Mouse (Mus musculus) small intestine, adult 2 months (tissue): ENCODE measurements at regions not wholly inside any gene's neighbourhood (a gene's known extent, or its start where the extent isn't known, plus 50 kb on each side); places are given as distances from the start of the nearest gene placed in this dataset.

ENCODE experiments used
- H3K27ac ChIP-seq: fragments of 200-500 bp; 2 replicates; pipeline ENCODE4 v1.5.1; 2012; ENCODE audit warnings: low read depth, low read length, control low read depth, inconsistent platforms; ENCODE audit not compliant: insufficient read depth
- H3K27me3 ChIP-seq: fragments of 200-500 bp; 2 replicates; pipeline ENCODE4 v1.6.1; 2012; ENCODE audit warnings: mild to moderate bottlenecking, moderate library complexity, low read length, inconsistent platforms; ENCODE audit not compliant: control insufficient read depth, insufficient read depth
- H3K36me3 ChIP-seq: fragments of 200-500 bp; 2 replicates; pipeline ENCODE4 v1.6.1; 2012; ENCODE audit warnings: mild to moderate bottlenecking, low read length, control low read depth, inconsistent platforms; ENCODE audit not compliant: control insufficient read depth, insufficient read depth
- H3K4me1 ChIP-seq: fragments of 200-500 bp; 2 replicates; pipeline ENCODE4 v1.6.1; 2012; ENCODE audit warnings: low read length, inconsistent platforms, mixed read lengths; ENCODE audit not compliant: control insufficient read depth, insufficient read depth, insufficient read length
- H3K4me3 ChIP-seq: fragments of 200-500 bp; 2 replicates; pipeline ENCODE4 v1.5.1; 2012; ENCODE audit warnings: low read depth, mild to moderate bottlenecking, control low read depth, inconsistent platforms, low read length, moderate library complexity
- CTCF ChIP-seq: fragments of 200-500 bp; IDR thresholded peaks from 2 replicates; pipeline ENCODE4 v1.5.1; 2012; ENCODE audit warnings: low read depth, mild to moderate bottlenecking, control low read depth, inconsistent platforms, low read length, moderate library complexity, mixed read lengths; ENCODE audit not compliant: insufficient replicate concordance, insufficient read length; ENCODE audit errors: extremely low read depth
- POLR2A ChIP-seq: fragments of 200-500 bp; IDR thresholded peaks from 2 replicates; pipeline ENCODE4 v1.6.1; 2012; ENCODE audit warnings: low read depth, mild to moderate bottlenecking, control low read depth, inconsistent platforms, low read length, moderate library complexity
- WGBS: fragments of 180-500 bp; shearing (Covaris S2); methylation state at CpG from one replicate; pipeline ENCODE4 v1.1.7; 2018; 5-methylcytosine and 5-hydroxymethylcytosine counted together

- H3K4me3 ChIP-seq: no peak overlapping the region
- TF ChIP-seq CTCF (no peak), POLR2A (no peak)
Measured at GRCm38 (mm10) chr11:17450360-17451045, 193.1 kb downstream of the C1d start.

GRCm38 (mm10) chr11:17451451-17451850 is 194.1 kb downstream of the C1d start:
- no peaks in the 10 kb centered on the region for H3K36me3 ChIP-seq
- no peaks in the 10 kb centered on the region for H3K27me3 ChIP-seq
- no peaks in the 10 kb centered on the region for H3K4me1 ChIP-seq
- H3K27ac ChIP-seq: no peak overlapping the region
- no peak overlapping the region for H3K4me3 ChIP-seq
- no peak for TF ChIP-seq CTCF
- 78% methylated on average over 2 of the region's 2 CpGs for WGBS

More at GRCm38 (mm10) chr11:17450360-17451045, 193.1 kb downstream of the C1d start:
- Histone ChIP-seq H3K36me3 (no peaks in the 10 kb centered on the region), H3K4me1 (no peaks in the 10 kb centered on the region), H3K27ac (no peak overlapping the region), H3K27me3 (no peaks in the 10 kb centered on the region)
- WGBS: 82% methylated on average over 7 of the region's 7 CpGs

GRCm38 (mm10) chr11:17453530-17453929 is 196.2 kb downstream of the C1d start:
- Histone ChIP-seq H3K4me3 (no peak overlapping the region), H3K27ac (no peak overlapping the region), H3K4me1 (no peaks in the 10 kb centered on the region), H3K27me3 (no peaks in the 10 kb centered on the region), H3K36me3 (no peaks in the 10 kb centered on the region)
- no peak for TF ChIP-seq CTCF
- no peak for TF ChIP-seq POLR2A
- WGBS: 80% methylated on average over 9 of the region's 9 CpGs

GRCm38 (mm10) chr11:17458946-17459345 is 201.6 kb downstream of the C1d start:
- Histone ChIP-seq H3K4me3 (no peak overlapping the region), H3K27ac (no peak overlapping the region), H3K36me3 (no peaks in the 10 kb centered on the region), H3K27me3 (no peaks in the 10 kb centered on the region), H3K4me1 (no peaks in the 10 kb centered on the region)
- 76% methylated on average over 4 of the region's 4 CpGs for WGBS
- TF ChIP-seq CTCF (no peak), POLR2A (no peak)

- H3K36me3 ChIP-seq: no peaks in the 10 kb centered on the region
- H3K4me3 ChIP-seq: no peak overlapping the region
- H3K4me1 ChIP-seq: no peaks in the 10 kb centered on the region
- 38% methylated on average over 11 of the region's 11 CpGs for WGBS
- no peak for TF ChIP-seq CTCF
- no peak for TF ChIP-seq POLR2A
- H3K27ac ChIP-seq: no peak overlapping the region
- H3K27me3 ChIP-seq: no peaks in the 10 kb centered on the region
Measured at GRCm38 (mm10) chr11:17460024-17460919, 202.9 kb downstream of the C1d start.

GRCm38 (mm10) chr11:17460920-17461279 is 203.5 kb downstream of the C1d start:
- H3K4me3 ChIP-seq: no peak overlapping the region
- no peaks in the 10 kb centered on the region for H3K27me3 ChIP-seq
- no peak overlapping the region for H3K27ac ChIP-seq
- TF ChIP-seq CTCF (no peak), POLR2A (no peak)
- 16% methylated on average over 13 of the region's 13 CpGs for WGBS
- H3K4me1 ChIP-seq: no peaks in the 10 kb centered on the region
- H3K36me3 ChIP-seq: no peaks in the 10 kb centered on the region

- H3K27ac ChIP-seq: no peak overlapping the region
- TF ChIP-seq CTCF: no peak
- no peak for TF ChIP-seq POLR2A
- no peaks in the 10 kb centered on the region for H3K4me1 ChIP-seq
- whole genome bisulfite sequencing: 85% methylated on average over 1 of the region's 1 CpGs
- no peaks in the 10 kb centered on the region for H3K36me3 ChIP-seq
- H3K4me3 ChIP-seq: no peak overlapping the region
- H3K27me3 ChIP-seq: no peaks in the 10 kb centered on the region
Measured at GRCm38 (mm10) chr11:17461701-17462100, 204.3 kb downstream of the C1d start.
